Mouse (Mus musculus) heart, postnatal 10 days (tissue): ENCODE results near the gene Msx1. TPM values are rescaled to one million over a fixed set of nuclear protein-coding genes. Genes with fewer than 3 reads are reported as not detected.

Source experiments
- DNase-seq, 2 experiments: peaks; one replicate each; pipeline ENCODE4 v3.0.0; 2021
- intact Hi-C: fragments of 180-260 bp; cut with DNase I; formaldehyde crosslinking; loops from one replicate; pipeline ENCODE4 v1.15.1; 2025
- total RNA-seq, 2 experiments: library from RNA; stranded (reverse); gene quantifications; 2 replicates each; pipeline ENCODE4 v1.2.3; 2021

Gene Msx1
- total RNA-seq, 2 experiments from 2014 or later, result 5.8 to 6.2 TPM

- DNase-seq, result peak; percentile 33 to 35
- intact Hi-C loops, result no loop called here
Measured at GRCm38 (mm10) chr5:37826706-37827625, 2.6 kb upstream of the Msx1 start.

GRCm38 (mm10) chr5:37825611-37826445, 1.4 kb upstream of the Msx1 start:
- intact Hi-C loops, result no loop called here
- peak; percentile 29 to 37 for DNase-seq

- intact Hi-C loops, result no loop called here
- peak in 1 of 2 experiments; percentile 18 for DNase-seq
Measured at GRCm38 (mm10) chr5:37825111-37825600, 773 bp upstream of the Msx1 start.

GRCm38 (mm10) chr5:37823721-37824460, 492 bp downstream of the Msx1 start:
- intact Hi-C loops, result loop anchor here (5.0 kb wide), 1 partner anchor 213 kb away; the partner anchor contains the start of gene Stx18
- DNase-seq, result peak in 1 of 2 experiments; percentile 49

DNA sequence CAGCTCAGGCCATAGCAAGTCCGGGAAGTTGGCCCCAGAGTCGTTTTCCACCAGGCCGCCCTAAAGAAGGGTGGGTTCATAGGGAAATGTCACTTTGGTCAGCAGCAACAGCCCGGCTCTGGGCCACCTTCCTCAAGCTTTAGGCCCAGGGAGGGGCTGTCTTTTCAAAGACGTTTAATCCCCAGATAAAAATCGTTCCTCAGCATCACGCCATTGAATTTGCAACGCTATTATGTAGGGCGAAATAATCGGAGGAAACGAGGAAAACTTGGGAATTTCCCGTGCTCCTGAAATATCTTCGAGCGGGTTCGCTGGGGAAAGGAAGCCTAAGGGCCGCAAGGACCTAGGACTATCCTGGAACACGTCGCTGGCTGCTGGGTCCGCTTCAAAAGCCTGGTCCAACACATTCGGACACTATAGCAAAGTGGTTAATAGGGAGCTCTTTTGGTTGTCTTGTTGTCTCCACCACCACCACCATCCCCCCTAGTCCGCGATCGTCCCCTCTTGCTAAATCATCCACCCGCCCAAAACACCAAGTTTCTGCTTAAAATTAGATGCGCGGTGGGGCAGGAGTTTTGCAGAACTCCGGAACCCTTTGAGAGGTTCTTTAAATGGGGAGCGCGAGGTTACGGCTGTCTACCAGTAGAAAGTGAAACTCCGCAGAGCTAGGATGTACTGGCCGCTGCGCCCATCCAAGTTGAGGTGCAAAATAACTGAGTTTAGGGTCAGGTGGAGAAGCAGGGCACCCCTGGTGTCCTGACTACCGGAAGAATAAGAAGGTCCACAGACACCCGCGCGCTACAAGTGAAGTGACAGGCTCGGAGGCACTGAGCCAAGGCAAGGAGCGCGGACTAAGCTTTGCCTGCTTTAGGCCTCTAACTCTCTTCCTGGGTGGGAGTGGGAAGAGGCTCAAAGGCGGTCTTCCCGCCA, 1.3 kb downstream of the Msx1 start:
- intact Hi-C loops, result loop anchor here (5.0 kb wide), 1 partner anchor 214 kb away; the partner anchor contains the start of gene Stx18
- DNase-seq, result peak; percentile 47 to 59

DNA sequence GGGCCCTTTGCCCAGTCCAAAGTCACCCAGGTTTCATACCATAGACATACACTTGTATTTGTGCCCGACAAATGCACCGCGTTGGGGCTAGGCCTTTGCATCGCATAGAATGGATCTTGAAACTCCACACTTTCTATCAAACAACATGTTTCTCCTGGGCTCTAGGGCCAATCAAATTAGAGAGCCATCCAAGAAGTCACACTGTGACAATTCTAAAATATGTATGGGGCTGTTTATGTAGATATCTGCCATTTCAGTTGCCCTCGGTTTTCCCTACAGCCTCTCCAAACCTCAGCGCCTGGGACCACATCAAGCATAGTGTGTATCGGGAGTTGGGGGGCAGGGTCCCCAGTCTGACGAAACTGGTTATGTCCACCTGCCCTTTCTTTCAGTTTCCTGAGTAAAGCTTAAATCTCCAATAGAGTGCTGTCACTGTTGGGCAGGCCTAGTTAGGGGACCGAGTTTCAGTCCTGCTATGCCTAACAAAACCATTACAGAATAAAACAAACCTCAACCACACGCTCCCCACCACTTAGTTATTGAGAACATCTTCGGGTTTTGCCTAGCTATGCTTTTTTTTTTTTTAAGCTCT, 2.2 kb downstream of the Msx1 start:
- intact Hi-C loops, result loop anchor here (5.0 kb wide), 1 partner anchor 215 kb away; the partner anchor contains the start of gene Stx18
- DNase-seq, result no peak

DNA sequence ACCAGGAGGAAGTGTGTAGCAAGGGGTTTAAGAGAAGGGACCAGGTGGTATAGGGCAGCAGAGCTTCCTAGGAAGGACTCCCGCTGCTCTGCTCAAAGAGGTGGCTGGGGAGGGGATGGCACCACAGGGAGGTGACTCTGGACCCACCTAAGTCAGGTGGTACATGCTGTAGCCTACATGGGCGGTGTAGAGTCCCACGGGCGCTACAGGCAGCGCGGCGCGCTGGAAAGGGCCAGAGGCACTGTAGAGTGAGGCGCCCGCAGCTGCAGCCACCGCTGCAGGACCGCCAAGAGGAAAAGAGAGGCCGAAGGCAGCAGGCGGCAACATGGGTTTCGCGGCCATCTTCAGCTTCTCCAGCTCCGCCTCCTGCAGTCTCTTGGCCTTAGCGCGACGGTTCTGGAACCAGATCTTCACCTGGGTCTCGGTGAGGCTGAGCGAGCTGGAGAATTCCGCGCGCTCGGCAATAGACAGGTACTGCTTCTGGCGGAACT, 3.2 kb downstream of the Msx1 start:
- intact Hi-C loops, result loop anchor here (5.0 kb wide), 1 partner anchor 216 kb away; the partner anchor contains the start of gene Stx18
- DNase-seq, result no peak

GRCm38 (mm10) chr5:37820689-37821088, 3.7 kb downstream of the Msx1 start:
- intact Hi-C loops, result loop anchor here (5.0 kb wide), 1 partner anchor 217 kb away; the partner anchor contains the start of gene Stx18
- no peak for DNase-seq

DNA sequence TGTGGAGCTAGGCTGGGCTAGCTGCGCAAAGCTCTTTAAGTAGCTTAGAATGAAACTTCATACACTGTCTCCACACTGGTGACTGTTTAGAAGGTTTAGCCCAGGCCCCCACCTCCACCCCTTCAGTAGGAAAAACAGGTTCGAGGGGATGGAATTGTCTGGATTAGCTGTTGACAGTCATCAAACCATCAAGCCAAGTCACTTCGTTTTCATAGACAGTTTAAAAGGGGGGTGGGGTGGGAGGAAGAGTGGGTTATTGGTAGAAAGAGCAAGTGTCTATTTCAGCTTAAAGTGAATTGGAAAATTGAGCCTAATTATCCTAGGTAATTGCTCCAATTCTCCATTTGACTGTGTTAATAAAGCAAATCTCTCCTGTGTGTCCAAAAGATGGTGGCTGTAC, 4.4 kb downstream of the Msx1 start:
- no peak for DNase-seq
- intact Hi-C loops, result loop anchor here (5.0 kb wide), 2 partner anchors 217 to 377 kb away; partner anchors contain the start of gene Stx18

DNA sequence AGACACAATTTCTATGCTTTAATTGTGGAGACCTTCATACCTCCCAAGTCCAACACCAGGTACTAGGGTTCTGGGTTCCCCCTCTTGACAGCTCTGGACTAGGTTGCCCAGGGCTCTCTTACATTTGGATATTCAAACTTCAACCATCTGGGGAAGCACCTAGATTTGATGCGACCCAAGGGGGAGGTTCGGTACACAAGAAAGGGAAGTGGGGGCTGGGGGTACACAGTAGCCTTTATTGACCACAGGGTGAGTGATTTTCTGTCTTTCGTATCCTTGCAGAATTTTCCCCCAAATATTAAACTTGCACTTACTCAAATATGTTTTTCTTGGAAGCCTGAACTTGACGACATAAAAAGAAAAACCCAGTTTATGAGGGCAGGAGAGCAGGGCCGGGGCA, 4.8 kb downstream of the Msx1 start:
- DNase-seq, result no peak
- intact Hi-C loops, result loop anchor here (5.0 kb wide), 1 partner anchor 378 kb away; no protein-coding TSS in a partner anchor

DNA sequence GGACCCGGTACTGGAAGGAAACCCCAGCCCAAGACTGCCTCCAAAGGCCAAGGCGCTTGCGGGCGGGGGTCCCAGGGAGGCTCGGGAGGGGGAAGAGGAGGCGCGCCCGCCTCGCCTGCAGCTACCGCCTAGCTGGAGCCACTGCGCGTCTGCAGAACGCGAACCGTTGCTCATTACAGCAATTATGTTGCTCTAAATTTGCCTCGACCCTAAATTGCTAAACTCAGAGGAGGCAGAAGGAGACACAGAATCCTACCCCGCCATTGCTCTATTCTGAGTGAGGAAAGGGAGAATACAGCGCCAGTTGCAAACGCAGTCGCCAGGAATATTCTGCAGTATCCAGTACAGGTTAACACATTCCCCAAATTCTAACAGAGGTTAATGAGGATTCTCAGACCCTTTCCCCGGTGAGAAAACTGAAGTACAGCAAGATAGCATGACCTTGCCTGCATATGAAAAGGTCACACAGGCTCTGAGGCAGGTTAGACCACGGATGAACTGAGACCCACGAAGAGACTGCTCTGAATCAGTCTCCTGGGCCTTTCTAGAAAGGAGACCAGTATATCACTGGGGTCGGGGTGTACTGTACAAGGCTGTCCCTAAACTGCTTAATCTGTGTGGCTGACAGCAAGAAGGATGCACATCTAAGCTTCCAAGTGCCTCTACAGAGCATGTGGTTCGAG, 5.7 kb downstream of the Msx1 start:
- DNase-seq, result no peak
- intact Hi-C loops, result loop anchor here (5.0 kb wide), 1 partner anchor 379 kb away; no protein-coding TSS in a partner anchor

- no peak for DNase-seq
- intact Hi-C loops, result loop anchor here (2.0 to 5.0 kb wide), 2 partner anchors 273 to 379 kb away; no protein-coding TSS in a partner anchor
Measured at GRCm38 (mm10) chr5:37817658-37818532, 6.5 kb downstream of the Msx1 start.

- intact Hi-C loops, result loop anchor here (2.0 to 5.0 kb wide), 2 partner anchors 274 to 380 kb away; no protein-coding TSS in a partner anchor
- peak; percentile 34 to 68 for DNase-seq
Measured at GRCm38 (mm10) chr5:37816907-37817657, 7.3 kb downstream of the Msx1 start.

DNA sequence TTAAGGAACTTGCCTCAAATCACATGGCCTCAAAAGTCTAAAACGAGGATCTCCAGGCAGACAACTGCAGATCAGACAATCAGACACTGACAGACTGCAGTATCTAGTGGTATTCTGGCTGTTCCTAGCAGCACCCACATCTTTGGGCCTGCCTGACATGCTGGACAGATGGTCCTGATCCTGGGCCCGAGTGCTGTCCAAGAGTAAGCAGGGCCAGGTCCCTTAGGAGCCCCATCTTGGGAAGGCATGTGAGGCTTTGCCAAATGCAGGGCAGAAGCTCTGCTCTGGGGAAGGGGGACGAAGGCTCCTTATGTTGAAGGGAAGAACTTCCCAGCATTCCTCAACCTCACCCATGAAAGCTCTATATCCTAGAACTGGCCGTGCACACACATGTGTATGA, 8.5 kb downstream of the Msx1 start:
- intact Hi-C loops, result loop anchor here (2.0 to 5.0 kb wide), 2 partner anchors 275 to 381 kb away; no protein-coding TSS in a partner anchor
- no peak for DNase-seq

- intact Hi-C loops, result no loop called here
- DNase-seq, result no peak
Measured at GRCm38 (mm10) chr5:37814169-37814568, 10.2 kb downstream of the Msx1 start.

DNA sequence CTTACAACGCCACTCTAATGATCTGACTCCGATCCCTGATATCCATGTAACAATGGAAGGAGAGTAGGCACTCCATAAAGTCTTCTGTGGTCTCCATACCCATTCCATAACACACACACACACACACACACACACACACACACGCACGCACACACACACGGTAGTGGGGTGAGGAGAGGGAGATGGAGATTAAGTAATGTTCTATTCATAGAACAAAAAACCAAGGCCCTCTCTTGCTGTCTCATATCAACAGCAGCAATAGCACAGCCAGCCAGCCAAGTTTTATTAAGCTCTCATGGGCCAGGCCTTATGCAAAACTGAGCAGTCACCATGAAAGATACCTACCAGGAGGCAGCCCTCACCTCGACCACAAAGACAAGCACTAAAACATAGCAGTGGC, 19.1 kb downstream of the Msx1 start:
- no peak for DNase-seq
- intact Hi-C loops, result no loop called here
